ENCODE assay signal across 27 mouse cellular contexts in the genomic region with DNA sequence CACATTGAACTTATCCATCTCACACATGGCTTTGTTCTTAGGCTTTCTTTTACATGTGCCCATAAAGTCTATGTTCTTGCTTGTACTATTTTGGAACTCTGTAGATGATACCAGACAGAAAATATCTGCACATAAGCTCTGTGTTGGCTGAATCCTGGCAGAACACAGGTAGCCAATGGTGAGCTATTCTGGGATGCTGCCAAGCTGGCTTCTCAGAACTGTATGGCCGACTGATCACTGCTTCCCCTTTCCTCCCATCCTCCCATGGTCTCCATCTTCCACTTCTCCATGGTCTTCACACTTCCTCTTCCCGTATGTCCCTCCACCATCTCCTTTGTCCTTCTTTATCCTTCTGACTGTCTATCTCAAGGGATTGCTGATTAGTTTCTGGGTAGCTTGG. TPM values are rescaled to one million over a fixed set of nuclear protein-coding genes. Genes with fewer than 3 reads are reported as not detected.
"Had no signal": no experiment of that assay in that cellular context is flagged by ENCODE, and none has a peak within 500 bp of the region (broad histone marks: within the 10 kb centered on the region; RNA-seq: fewer than 3 reads in every experiment).

No protein-coding gene starts in this region.

- DNase-seq: heart, postnatal 10 days; heart, postnatal 14 days; heart, postnatal 36 days; heart, postnatal 4 days; kidney, adult 11 months; kidney, adult 18-20 months; kidney, adult 2 months; kidney, adult 8-10 months; kidney, adult 9 months; kidney, postnatal 10 days; kidney, postnatal 14 days; kidney, postnatal 25 days; kidney, postnatal 36 days; kidney, postnatal 4 days; layer of hippocampus, adult 9-11 months; layer of hippocampus, postnatal 36 days had no signal

- ATAC-seq: hindbrain, embryonic 16.5 days; hindbrain, postnatal 0 days; inflammation-experienced regulatory T-cells, adult 6 months; intestine, embryonic 15.5 days; intestine, embryonic 16.5 days; intestine, postnatal 0 days had no signal

RNA-seq across cellular contexts. Expression of a gene that starts 7.7 kb away (rescaled TPM):
- total RNA-seq: hematopoietic stem cell, adult 5-6 weeks had no signal

RNA-seq across cellular contexts. Expression of a gene that starts 26.8 kb away (rescaled TPM):
- total RNA-seq: heart, postnatal 10 days; heart, postnatal 14 days; heart, postnatal 25 days; heart, postnatal 36 days; heart, postnatal 4 days; hematopoietic stem cell, adult 5-6 weeks; hindbrain, postnatal 0 days; left cerebral cortex, adult 18-20 months; left cerebral cortex, adult 2 months; left cerebral cortex, adult 8-10 months had no signal
